Mouse (Mus musculus): ENCODE measurements around the gene Tnf. TPM values are rescaled to one million over a fixed set of nuclear protein-coding genes. Genes with fewer than 3 reads are reported as not detected.
A peak's percentile ranks its signal among the peaks of the same experiment; 100 is the strongest.

Tnf gene
- polyA plus RNA-seq, 1 experiment = 1.8 TPM

- H3K27me3 ChIP-seq (ENCODE audit: control insufficient read depth, insufficient read depth, low read length) = no peaks in the 10 kb centered on the region
- 21% methylated on average over 12 of the region's 12 CpGs for WGBS
- H3K36me3 ChIP-seq (ENCODE audit: control insufficient read depth, insufficient read depth, low read length) = peaks cover 21% of the 10 kb centered on the region
- H3K27ac ChIP-seq (ENCODE audit: insufficient read depth, low read depth, low read length) = peak overlapping the region; percentile 99
- peak overlapping the region; percentile 85 for H3K4me3 ChIP-seq (ENCODE audit: low read depth, low read length)
- TF ChIP-seq POLR2A (IDR thresholded peaks at IDR 0.05; ENCODE audit: low read depth, low read length) (no peak), CTCF (IDR thresholded peaks at IDR 0.05; ENCODE audit: extremely low read depth, insufficient read length, insufficient replicate concordance, low read depth, low read length) (no peak)
- peaks cover 22% of the 10 kb centered on the region for H3K4me1 ChIP-seq (ENCODE audit: control insufficient read depth, insufficient read depth, insufficient read length, low read length)
Measured at GRCm38 (mm10) chr17:35240384-35241304, 38.8 kb upstream of the Tnf start.

DNA sequence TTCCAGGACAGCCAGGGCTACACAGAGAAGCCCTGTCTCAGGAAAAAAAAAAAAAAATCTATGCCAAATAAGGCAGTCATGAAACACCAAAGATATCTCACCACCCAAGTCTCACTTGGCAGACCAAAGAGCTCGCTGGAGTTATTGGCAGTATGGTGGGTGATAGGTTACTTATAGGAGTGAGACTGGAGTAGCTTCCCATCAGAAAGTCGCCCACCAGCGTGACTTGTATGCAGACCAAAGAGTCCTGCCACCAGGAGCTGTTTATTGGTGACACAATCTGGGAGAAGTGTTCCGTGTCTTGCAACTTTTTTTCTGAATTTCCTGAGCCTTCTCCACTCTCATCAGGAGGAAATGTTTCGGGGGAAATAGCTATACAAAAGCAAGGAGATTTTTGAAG lies 37.9 kb upstream of the Tnf start:
- WGBS = 77% methylated on average over 5 of the region's 5 CpGs
- Histone ChIP-seq H3K36me3 (ENCODE audit: control insufficient read depth, insufficient read depth, low read length) (peaks cover 15% of the 10 kb centered on the region), H3K27me3 (ENCODE audit: control insufficient read depth, insufficient read depth, low read length) (no peaks in the 10 kb centered on the region), H3K4me1 (ENCODE audit: control insufficient read depth, insufficient read depth, insufficient read length, low read length) (peaks cover 24% of the 10 kb centered on the region), H3K4me3 (ENCODE audit: low read depth, low read length) (no peak overlapping the region), H3K27ac (ENCODE audit: insufficient read depth, low read depth, low read length) (no peak overlapping the region)
- TF ChIP-seq CTCF (IDR thresholded peaks at IDR 0.05; ENCODE audit: extremely low read depth, insufficient read length, insufficient replicate concordance, low read depth, low read length) (no peak), POLR2A (IDR thresholded peaks at IDR 0.05; ENCODE audit: low read depth, low read length) (no peak)

- no peaks in the 10 kb centered on the region for H3K36me3 ChIP-seq (ENCODE audit: control insufficient read depth, insufficient read depth, low read length)
- H3K4me3 ChIP-seq (ENCODE audit: low read depth, low read length) = no peak overlapping the region
- H3K4me1 ChIP-seq (ENCODE audit: control insufficient read depth, insufficient read depth, insufficient read length, low read length) = peaks cover 12% of the 10 kb centered on the region
- no peaks in the 10 kb centered on the region for H3K27me3 ChIP-seq (ENCODE audit: control insufficient read depth, insufficient read depth, low read length)
- whole genome bisulfite sequencing = 95% methylated on average over 12 of the region's 12 CpGs
- no peak overlapping the region for H3K27ac ChIP-seq (ENCODE audit: insufficient read depth, low read depth, low read length)
- TF ChIP-seq CTCF (IDR thresholded peaks at IDR 0.05; ENCODE audit: extremely low read depth, insufficient read length, insufficient replicate concordance, low read depth, low read length) = no peak
- TF ChIP-seq POLR2A (IDR thresholded peaks at IDR 0.05; ENCODE audit: low read depth, low read length) = no peak
Measured at GRCm38 (mm10) chr17:35237504-35237903, 35.7 kb upstream of the Tnf start.

DNA sequence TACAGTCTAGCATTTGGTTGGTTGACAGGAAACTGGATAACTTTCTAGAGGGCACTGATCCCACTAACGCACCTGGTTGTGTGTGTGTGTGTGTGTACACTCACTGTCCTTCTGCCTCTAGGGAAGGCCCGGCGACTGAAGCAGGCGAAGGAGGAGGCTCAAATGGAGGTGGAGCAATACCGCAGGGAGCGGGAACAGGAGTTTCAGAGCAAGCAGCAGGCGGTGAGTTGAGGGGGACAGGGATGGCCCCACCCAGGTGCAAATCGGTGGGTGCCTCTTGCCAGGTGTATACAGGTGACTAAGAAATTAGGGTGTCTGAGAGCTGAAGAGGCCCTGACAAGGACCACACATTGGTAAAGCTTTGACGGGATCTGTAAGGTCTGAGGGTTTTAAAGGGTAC lies 35.2 kb upstream of the Tnf start:
- Histone ChIP-seq H3K4me3 (ENCODE audit: low read depth, low read length) (no peak overlapping the region), H3K27me3 (ENCODE audit: control insufficient read depth, insufficient read depth, low read length) (no peaks in the 10 kb centered on the region), H3K4me1 (ENCODE audit: control insufficient read depth, insufficient read depth, insufficient read length, low read length) (peaks cover 12% of the 10 kb centered on the region), H3K36me3 (ENCODE audit: control insufficient read depth, insufficient read depth, low read length) (no peaks in the 10 kb centered on the region), H3K27ac (ENCODE audit: insufficient read depth, low read depth, low read length) (no peak overlapping the region)
- TF ChIP-seq CTCF (IDR thresholded peaks at IDR 0.05; ENCODE audit: extremely low read depth, insufficient read length, insufficient replicate concordance, low read depth, low read length) (no peak), POLR2A (IDR thresholded peaks at IDR 0.05; ENCODE audit: low read depth, low read length) (no peak)
- WGBS = 83% methylated on average over 9 of the region's 9 CpGs

- Histone ChIP-seq H3K27me3 (ENCODE audit: control insufficient read depth, insufficient read depth, low read length) (no peaks in the 10 kb centered on the region), H3K4me1 (ENCODE audit: control insufficient read depth, insufficient read depth, insufficient read length, low read length) (peaks cover 15% of the 10 kb centered on the region)
- 1% methylated on average over 18 of the region's 18 CpGs for WGBS
Measured at GRCm38 (mm10) chr17:35236390-35236746, 34.6 kb upstream of the Tnf start.

GRCm38 (mm10) chr17:35235614-35236389 lies 34.0 kb upstream of the Tnf start, which contains the start of gene Nfkbil1:
Gene Nfkbil1 (minus strand): TSS chr17:35235792.
- Histone ChIP-seq H3K4me1 (ENCODE audit: control insufficient read depth, insufficient read depth, insufficient read length, low read length) (peaks cover 15% of the 10 kb centered on the region), H3K27me3 (ENCODE audit: control insufficient read depth, insufficient read depth, low read length) (no peaks in the 10 kb centered on the region), H3K36me3 (ENCODE audit: control insufficient read depth, insufficient read depth, low read length) (peaks cover 6% of the 10 kb centered on the region; the same call in 1 of the 2 replicates), H3K4me3 (ENCODE audit: low read depth, low read length) (peak within 1 kb of the TSS; percentile 92), H3K27ac (ENCODE audit: insufficient read depth, low read depth, low read length) (peak within 1 kb of the TSS; percentile 99)
- TF ChIP-seq POLR2A (IDR thresholded peaks at IDR 0.05; ENCODE audit: low read depth, low read length) = peak; percentile 71
- TF ChIP-seq CTCF (IDR thresholded peaks at IDR 0.05; ENCODE audit: extremely low read depth, insufficient read length, insufficient replicate concordance, low read depth, low read length) = no peak
- under 1% methylated on average over 35 of the region's 35 CpGs for WGBS

More at GRCm38 (mm10) chr17:35236390-35236746, 34.6 kb upstream of the Tnf start:
- Histone ChIP-seq H3K4me3 (ENCODE audit: low read depth, low read length) (peak overlapping the region; percentile 74), H3K36me3 (ENCODE audit: control insufficient read depth, insufficient read depth, low read length) (peaks cover under 1% of the 10 kb centered on the region; the same call in 1 of the 2 replicates), H3K27ac (ENCODE audit: insufficient read depth, low read depth, low read length) (peak overlapping the region; percentile 99)
- TF ChIP-seq POLR2A (IDR thresholded peaks at IDR 0.05; ENCODE audit: low read depth, low read length) (no peak; the same call in 1 of the 2 replicates), CTCF (IDR thresholded peaks at IDR 0.05; ENCODE audit: extremely low read depth, insufficient read length, insufficient replicate concordance, low read depth, low read length) (peak; percentile 96)

Data from small intestine, adult 2 months (tissue).